Mouse (Mus musculus) inflammation-experienced regulatory T-cells (primary cell): ENCODE data around the gene Vmn1r95. TPM values are rescaled to one million over a fixed set of nuclear protein-coding genes. Genes with fewer than 3 reads are reported as not detected.

ENCODE experiments used
- polyA plus RNA-seq, 2 experiments: library from polyadenylated mRNA; unstranded; fragments of 100-300 nt; shearing (Covaris generic); gene quantifications; one replicate each; pipeline ENCODE4 v1.2.1; 2017

Vmn1r95 gene
- polyA plus RNA-seq = not detected

DNA sequence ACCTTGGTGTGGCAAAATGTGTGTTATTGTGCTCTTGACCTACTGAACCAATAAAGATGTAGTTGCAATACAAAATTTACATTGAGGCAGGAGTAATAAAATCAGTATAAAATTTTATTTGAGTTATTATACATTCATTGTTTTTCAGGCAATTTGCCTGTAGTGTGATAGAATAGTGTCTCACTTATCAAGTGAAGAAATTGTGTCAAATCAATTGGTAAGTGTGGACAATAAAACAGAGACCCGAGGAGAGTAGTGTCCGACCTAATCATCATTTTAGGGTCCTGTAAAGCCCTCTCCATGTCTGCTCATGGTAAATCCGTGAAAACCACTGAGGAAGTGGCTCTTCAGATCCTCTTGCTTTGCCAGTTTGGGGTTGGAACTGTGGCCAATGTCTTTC lies at the start of gene Vmn1r95:
TSS of gene Vmn1r95 (plus strand) at position 301 of the 400 bp plus-strand sequence.

DNA sequence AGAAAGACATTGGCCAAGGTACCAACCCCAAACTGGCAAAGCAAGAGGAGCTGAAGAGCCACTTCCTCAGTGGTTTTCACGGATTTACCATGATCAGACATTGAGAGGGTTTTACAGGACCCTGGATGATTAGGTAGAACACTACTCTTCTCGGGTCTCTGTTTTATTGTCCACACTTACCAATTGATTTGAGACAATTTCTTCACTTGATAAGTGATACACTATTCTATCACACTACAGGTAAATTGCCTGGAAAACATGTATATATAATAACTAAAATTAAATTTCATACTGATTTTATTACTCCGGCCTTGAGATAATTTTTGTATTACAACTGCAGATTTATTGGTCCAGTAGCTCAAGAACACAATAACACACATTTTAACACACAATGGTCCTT lies 25.2 kb upstream of the Vmn1r95 start, which contains the start of gene Vmn1r94:
TSS of gene Vmn1r94 (minus strand) at position 101 of the 400 bp plus-strand sequence.

DNA sequence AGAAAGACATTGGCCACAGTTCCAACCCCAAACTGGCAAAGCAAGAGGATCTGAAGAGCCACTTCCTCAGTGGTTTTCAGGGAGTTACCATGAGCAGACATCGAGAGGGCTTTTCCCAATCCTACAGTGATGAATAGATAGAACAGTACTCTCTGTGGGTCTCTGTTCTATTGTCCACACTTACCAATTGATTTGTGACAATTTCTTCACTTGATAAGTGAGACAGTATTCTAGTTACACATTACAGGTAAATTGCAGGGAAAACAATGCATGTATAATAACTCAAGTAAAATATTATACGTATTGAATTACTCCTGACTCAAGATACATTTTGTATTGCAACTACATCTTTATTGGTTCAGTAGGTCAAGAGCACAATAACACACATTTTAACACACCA lies 12.0 kb downstream of the Vmn1r95 start, which contains the start of gene Gm6164:
TSS of gene Gm6164 (minus strand) at position 101 of the 400 bp plus-strand sequence.

DNA sequence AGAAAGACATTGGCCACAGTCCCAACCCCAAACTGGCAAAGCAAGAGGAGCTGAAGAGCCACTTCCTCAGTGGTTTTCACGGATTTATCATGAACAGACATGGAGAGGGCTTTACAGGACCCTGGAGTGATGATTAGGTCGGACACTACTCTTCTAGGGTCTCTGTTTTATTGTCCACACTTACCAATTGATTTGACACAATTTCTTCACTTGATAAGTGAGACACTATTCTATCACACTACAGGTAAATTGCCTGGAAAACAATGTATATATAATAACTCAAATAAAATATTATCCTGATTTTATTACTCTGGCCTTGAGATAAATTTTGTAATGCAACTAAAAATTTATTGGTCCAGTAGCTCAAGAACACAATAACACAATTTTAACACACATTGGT lies 40.2 kb downstream of the Vmn1r95 start, which contains the start of gene Gm4498:
TSS of gene Gm4498 (minus strand) at position 101 of the 400 bp plus-strand sequence.

Other genes starting within 250 kb of the Vmn1r95 start
- gene Igsf23, start 243.0 kb upstream of the Vmn1r95 start, polyA plus RNA-seq = 10 to 100 TPM in 1 of 2 experiments, 1 to 10 TPM in 1; 8.9 to 26.5 TPM
- gene Ceacam20, start 228.3 kb upstream of the Vmn1r95 start, polyA plus RNA-seq = 1 to 10 TPM in 1 of 2 experiments, under 1 TPM in 1; 0.49 to 1.5 TPM
- gene Nlrp9b, start 202.2 kb upstream of the Vmn1r95 start, polyA plus RNA-seq = under 1 TPM; 0.16 to 0.34 TPM
- gene Vmn1r91, start 94.0 kb upstream of the Vmn1r95 start, polyA plus RNA-seq = 1 to 10 TPM in 1 of 2 experiments, under 1 TPM in 1; 0.16 to 2.1 TPM
- gene Gm16442, start 71.1 kb upstream of the Vmn1r95 start, polyA plus RNA-seq = not detected
- gene Vmn1r93, start 54.6 kb upstream of the Vmn1r95 start, polyA plus RNA-seq = not detected
- gene Vmn1r94, start 25.3 kb upstream of the Vmn1r95 start, polyA plus RNA-seq = not detected
- gene Gm6164, start 11.9 kb downstream of the Vmn1r95 start, polyA plus RNA-seq = under 1 TPM in 1 of 2 experiments, not detected in 1; 0.18 TPM
- not detected for gene Gm4498, start 40.1 kb downstream of the Vmn1r95 start, polyA plus RNA-seq
- 1 to 10 TPM; 1.2 to 2.7 TPM for gene Gm5890, start 69.1 kb downstream of the Vmn1r95 start, polyA plus RNA-seq
- gene Gm4133, start 140.4 kb downstream of the Vmn1r95 start, polyA plus RNA-seq = not detected
- gene Gm5728, start 181.7 kb downstream of the Vmn1r95 start, polyA plus RNA-seq = not detected
- not detected for gene Vmn1r100, start 224.2 kb downstream of the Vmn1r95 start, polyA plus RNA-seq
- not detected for gene Vmn1r101, start 248.9 kb downstream of the Vmn1r95 start, polyA plus RNA-seq